Mouse (Mus musculus) embryonic facial prominence, embryonic 12.5 days (tissue): ENCODE results near the gene Epha8. TPM values are rescaled to one million over a fixed set of nuclear protein-coding genes. Genes with fewer than 3 reads are reported as not detected.

Experiments used
- polyA plus RNA-seq: library from polyadenylated mRNA; unstranded; fragments of >200 nt; fragmentation: Nextera tagmentation; extraction: Ambion mirVana; gene quantifications from 2 replicates; pipeline ENCODE4 v1.2.1, GENCODE M21; 2016

Epha8 gene
- polyA plus RNA-seq, 1 experiment from 2014 or later: 1.4 TPM

Other genes starting within 250 kb of the Epha8 start
- 17.1 and 20.7 TPM in 2 replicates for gene Ephb2, start 120.8 kb downstream of the Epha8 start, polyA plus RNA-seq
- gene C1qb, start 70.6 kb downstream of the Epha8 start, polyA plus RNA-seq: 28.2 and 29.7 TPM in 2 replicates
- 16.6 and 19.2 TPM in 2 replicates for gene C1qc, start 63.8 kb downstream of the Epha8 start, polyA plus RNA-seq
- 16.2 and 17.3 TPM in 2 replicates for gene C1qa, start 58.0 kb downstream of the Epha8 start, polyA plus RNA-seq
- 5.9 and 6.0 TPM in 2 replicates for gene Zbtb40, start 92.0 kb upstream of the Epha8 start, polyA plus RNA-seq